Comparison of ENCODE assay signal across 14 mouse cellular contexts in the genomic region with DNA sequence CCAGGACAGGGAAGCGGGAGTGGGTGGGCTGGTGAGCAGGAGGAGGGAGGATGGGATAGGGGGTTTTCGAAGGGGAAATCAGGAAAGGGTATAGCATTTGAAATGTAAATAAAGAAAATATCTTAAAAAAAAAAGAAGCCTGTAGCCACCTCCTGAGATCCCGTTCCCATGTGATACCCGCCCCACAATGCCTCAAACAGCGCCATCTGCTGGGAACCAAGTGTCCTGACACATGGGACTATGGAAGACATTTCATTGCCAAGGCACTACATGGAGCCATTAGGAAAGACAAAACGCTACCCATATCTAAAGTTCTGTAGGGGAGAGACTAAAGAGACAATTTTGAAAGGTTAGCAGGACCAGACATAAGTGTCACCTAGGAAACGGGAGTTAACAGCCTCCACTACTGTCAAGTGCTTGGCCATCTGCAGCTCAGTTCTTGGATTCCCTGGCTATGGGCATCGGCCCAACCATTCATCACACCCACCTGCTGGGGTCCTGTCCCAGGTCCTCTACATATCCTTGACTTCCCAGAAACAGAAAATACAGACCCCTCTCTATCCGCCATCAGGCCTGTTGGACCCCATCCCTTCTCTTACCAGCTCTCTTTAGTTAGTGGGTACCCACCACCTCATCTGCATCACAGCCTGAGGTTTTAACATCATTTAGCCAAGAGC.
DNase-seq lines count a peak whose midpoint lies in the region; ATAC-seq lines count a peak whose summit lies in the region.
"Had no signal": no experiment of that assay in that cellular context is flagged by ENCODE, and none has a peak within 500 bp of the region (broad histone marks: within the 10 kb centered on the region; RNA-seq: fewer than 3 reads in every experiment).

No protein-coding gene starts in this region.

- peak; percentile 57 to 63 for DNase-seq in cerebellum, postnatal 14 days
- DNase-seq in cerebellum, adult 18-20 months: no peak
- DNase-seq in layer of hippocampus, postnatal 10 days (ENCODE audit: low spot score in 2 of 2): peak; percentile 36 to 44
- no peak for DNase-seq in layer of hippocampus, adult 18-20 months (ENCODE audit: low spot score in 2 of 2)
- peak; percentile 45 to 46 for DNase-seq in right cerebral cortex, postnatal 10 days (ENCODE audit: low spot score in 2 of 2)
- no peak for DNase-seq in right cerebral cortex, postnatal 25 days
- no peak for DNase-seq in thymus, adult 18-20 months
- DNase-seq: adrenal gland, postnatal 10 days; cerebellum, adult 2 months; embryo, embryonic 11 days; kidney, postnatal 4 days had no signal

- ATAC-seq in activated CD4-positive, CD25-positive, alpha-beta regulatory T cell, adult 4 months: no peak
- ATAC-seq: intestine, embryonic 15.5 days; Patski had no signal

Comparison
In these comparisons a context has a peak if more than half of its experiments do, and no peak if none do; other contexts are left out.
1. DNase-seq: peak in cerebellum, postnatal 14 days (2 of 2), layer of hippocampus, postnatal 10 days (2 of 2) and right cerebral cortex, postnatal 10 days (2 of 2); none in cerebellum, adult 18-20 months (0 of 2), layer of hippocampus, adult 18-20 months (0 of 2), right cerebral cortex, postnatal 25 days (single experiment) and thymus, adult 18-20 months (0 of 2).